Mouse (Mus musculus) ES-CJ7 (cell line): Measurements from ENCODE around the gene Bhlhe40.
A peak's percentile ranks its signal among the peaks of the same experiment; 100 is the strongest.

Source experiments
- DNase-seq: peaks from one replicate; pipeline ENCODE4 v3.0.0; 2011; ENCODE audit warnings: low read depth, low spot score

Gene Bhlhe40

DNA sequence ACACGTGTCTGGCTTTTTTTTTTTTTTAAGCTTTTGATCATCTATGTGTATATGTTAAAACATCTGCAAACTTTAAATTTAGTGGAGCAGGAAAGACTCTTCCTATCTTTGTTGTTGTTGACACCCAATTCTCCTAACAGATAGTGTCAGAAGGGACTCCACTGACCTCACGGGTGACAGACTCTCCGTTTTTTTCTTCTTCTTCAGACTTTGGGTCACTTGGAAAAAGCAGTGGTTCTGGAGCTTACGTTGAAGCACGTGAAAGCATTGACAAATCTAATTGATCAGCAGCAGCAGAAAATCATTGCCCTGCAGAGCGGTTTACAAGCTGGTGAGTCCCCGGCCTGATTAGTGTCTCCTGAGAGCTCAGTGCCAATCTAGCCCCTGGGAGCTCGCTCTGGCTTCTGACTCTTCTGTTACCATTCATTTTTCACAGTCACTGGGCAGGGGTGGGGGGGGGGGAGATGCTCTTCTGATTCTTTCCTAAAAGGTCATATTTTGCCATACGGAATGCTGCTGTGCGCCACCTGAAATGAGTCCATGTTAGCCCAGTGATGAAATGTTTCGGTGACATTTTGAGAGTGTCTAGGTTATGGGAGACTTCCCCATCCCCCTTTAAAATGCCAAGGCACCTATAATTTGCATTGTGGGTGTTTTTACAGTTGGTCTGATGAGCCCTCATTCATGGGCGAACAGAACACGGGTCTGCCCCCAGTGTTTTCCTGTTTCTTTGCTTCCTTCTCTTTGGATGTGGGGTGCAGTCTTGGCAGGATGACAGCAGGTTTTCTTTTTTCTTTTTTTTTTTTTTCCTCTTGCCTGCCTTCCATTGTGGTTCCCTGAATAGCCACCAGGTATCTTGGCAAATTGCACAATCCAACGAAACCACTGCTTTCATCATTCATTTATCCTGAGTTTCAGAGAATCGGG is 2.1 kb downstream of the Bhlhe40 start:
- no peak for DNase-seq

DNA sequence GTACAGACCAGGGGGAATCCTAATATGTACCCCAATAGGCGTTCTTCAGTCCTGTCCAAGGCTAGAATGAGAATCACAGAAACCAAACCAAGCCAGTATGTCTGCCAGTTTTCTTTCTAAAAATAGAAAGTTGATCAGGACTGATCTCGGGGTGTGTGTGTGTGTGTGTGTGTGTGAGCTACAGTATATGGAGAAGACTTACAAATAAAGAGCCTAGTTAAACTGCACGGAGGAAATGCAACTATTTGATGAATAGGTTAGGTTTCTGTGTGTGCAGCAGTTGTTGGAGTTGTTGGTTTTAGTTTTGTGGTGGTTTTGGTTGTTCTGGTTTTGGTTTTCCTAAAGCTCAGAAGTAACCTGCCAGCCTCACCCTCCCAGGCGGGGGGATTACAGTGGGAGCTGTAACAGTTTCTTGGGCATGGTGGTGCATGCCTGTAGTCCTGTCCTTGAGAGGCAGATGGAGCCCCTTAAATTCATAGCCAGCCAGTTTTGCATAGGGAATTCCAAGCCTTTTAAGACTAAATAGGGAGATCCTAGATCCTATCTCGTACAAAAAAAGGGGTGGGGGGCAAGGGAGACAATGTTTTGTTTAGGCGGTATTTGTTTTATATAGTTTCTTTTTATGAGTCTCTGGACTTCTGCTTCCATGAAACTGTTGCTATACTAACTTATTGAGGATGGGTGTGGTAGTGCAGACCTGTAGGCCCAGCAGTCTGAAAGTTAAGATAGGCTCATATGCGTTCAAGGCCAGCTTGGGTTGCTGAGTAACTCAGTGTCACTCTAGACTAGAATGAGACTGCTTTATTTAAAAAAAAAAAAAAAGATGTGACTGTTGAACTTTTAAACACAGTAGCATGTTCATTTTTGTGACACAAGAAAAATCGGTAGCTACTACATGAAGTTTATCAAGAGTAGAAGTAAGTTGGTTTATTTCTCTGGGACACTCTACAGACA is 3.1 kb downstream of the Bhlhe40 start:
- DNase-seq, result no peak

DNA sequence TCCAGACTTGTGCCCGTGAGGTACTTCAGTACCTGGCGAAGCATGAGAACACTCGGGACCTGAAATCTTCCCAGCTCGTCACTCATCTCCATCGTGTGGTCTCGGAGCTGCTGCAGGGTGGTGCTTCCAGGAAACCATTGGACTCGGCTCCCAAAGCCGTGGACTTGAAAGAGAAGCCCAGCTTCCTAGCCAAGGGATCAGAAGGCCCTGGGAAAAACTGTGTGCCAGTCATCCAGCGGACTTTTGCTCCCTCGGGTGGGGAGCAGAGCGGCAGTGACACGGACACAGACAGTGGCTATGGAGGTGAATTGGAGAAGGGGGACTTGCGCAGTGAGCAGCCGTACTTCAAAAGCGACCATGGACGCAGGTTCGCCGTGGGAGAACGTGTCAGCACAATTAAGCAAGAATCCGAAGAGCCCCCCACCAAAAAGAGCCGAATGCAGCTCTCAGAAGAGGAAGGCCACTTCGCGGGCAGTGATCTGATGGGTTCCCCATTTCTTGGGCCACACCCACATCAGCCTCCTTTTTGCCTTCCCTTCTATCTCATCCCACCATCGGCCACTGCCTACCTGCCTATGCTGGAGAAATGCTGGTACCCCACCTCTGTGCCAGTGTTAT is 4.2 kb downstream of the Bhlhe40 start:
- DNase-seq, result no peak

DNA sequence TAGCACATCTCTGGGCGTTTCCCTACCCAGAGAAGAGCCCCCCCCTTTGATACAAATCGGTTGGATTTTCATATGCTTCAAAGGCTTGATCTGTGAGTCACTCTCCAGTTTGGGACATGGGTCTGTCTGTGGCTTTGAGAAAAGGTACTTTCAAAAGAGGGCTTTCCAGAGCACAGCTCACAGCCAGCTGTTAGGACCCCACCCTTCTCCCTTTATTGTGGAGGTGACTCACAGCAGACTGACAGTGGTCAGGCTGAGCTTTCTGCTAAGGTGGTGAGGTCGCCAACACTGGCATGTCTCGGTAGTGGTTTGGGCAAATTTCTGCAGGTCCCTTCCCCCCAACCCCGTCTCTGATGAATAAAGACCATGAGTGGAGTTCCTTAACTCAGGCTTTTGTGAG is 5.2 kb downstream of the Bhlhe40 start:
- DNase-seq, result peak; percentile 29

DNA sequence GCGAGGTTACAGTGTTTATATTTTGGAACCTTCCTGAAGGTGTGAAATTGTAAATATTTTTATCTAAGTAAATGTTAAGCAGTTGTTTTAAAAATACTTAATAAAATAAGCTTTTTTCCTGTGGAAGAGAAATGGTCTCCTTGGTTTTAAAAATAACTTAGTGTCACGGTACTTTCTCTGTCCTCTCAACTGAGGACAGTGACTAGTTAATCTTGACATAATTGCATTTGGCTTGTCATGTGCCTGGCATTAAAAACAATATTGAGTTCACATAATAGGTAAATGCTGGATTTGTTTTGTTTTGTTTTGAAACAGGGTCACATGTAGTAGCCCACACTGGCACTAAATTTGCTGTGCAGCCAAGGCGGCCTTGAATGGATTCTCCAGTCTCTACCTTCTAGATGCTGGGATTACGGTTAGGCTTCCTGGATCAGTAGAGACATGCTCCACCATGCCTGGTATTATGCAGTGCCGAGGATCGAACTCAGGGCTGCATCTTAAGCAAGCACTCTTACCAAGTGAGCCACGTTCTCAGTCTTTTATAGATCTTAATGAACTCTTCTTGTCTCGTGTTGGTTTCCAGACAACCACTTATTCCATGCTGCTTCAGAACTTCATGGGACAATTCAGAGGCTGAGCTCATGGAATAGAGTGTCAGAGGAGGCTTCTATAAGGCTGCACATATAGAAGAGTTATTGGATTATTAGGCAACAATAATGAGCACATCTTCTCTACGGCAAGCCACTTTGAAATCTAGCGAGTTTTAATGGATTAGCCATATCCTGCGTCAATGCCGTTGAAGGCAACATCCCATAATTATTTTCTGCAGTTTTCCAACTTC is 6.4 kb downstream of the Bhlhe40 start:
- DNase-seq, result no peak

DNA sequence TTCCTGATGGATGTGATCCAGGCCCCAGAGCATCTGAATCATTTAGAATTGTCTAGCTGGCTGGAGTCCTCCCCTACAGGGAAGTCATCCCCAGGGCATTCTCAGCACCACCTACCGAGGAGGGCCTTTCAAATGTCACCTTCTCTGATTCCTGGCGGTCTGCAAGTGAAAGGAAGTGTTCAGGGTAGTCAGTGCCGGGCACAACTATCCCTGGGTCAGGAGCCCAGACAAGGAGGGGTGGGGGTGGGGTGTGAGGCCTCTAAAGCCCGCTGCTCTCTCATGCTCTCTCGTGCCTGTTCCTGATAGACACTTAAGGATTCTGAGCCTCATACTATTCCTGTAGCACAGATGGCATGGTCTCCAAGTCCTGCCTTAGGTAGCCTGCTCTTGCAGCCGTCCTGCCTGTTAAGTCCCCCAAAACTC is 7.2 kb downstream of the Bhlhe40 start:
- peak; percentile 92 for DNase-seq

DNA sequence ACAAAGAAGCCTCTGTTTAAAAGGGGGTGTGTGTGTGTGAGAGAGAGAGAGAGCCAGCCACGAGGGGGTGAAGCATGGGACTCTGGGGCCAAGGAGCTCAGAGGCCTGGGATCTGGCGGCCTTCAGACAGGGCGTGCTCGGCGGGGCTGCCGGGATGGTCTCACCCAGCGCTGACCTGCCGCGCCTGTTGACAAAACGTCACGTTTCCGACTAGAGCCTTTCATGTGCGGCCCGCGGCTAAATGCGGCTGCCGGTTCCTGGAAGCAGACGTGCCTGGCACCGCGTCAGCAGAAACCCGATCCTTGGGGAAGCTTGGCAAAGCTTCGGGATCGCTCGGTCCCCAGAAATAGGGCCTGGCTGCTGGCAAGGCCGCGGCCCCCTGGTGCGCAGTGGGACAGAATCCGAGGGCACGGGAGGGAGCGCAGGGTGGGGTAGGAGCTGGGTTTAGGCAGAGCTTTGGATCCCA is 7.9 kb downstream of the Bhlhe40 start:
- DNase-seq, result peak; percentile 74

DNA sequence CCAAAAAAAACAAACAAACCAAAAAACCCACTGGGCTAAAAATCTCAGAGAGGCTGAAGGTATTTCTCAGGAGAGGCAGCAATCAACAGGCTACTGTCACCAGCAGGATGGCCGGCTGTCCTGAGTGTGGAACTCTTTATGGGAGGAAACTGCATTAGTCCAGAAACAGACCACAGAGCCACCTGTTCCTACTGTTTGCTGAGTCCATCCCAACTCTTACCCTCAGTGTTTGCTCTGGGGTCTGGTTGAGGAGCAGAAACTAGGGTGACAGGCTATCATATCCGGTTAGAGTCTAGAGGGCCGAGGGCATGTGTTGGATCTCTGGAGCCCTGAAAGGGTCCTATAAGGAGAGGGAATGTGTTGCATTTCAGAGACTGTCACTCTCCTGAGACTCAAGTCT is 9.8 kb downstream of the Bhlhe40 start:
- no peak for DNase-seq

DNA sequence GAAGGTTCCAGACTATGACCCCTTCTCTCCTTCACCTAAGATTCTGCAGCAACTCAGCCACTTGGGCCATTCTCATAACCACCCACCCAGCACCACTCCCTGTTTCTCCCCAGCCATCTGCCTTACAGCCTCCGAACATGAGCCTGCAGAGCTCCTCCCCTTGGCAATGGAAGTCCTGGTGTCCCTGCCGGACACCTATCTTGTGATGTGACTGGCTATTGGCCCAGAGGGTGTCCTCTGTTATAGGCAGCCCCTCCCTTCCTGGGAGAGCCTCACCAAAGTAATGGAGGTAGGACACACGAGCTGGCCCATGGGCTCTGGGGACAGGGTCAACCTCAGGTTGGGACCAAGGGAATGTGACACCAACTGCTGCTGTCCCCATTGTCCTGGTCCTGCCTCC is 10.4 kb downstream of the Bhlhe40 start:
- DNase-seq, result no peak

DNA sequence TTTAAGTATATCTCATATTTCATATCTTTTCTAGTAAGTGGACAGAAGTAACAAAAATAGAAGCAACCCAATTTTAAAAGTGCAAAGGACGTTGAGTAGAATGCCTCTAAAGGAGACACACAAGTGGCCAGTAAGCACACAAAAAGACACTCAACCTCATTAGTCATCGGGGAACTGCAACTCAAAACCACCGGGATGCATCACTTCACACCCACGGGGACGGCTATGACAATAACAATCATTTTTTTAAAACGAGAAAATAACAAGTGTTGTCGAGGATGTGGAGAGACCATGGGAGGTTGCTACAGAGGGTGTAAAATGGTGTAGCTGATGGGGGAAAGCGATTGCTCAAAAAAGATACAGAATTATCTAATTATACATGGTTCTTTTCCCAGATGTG is 11.7 kb downstream of the Bhlhe40 start:
- DNase-seq, result no peak

DNA sequence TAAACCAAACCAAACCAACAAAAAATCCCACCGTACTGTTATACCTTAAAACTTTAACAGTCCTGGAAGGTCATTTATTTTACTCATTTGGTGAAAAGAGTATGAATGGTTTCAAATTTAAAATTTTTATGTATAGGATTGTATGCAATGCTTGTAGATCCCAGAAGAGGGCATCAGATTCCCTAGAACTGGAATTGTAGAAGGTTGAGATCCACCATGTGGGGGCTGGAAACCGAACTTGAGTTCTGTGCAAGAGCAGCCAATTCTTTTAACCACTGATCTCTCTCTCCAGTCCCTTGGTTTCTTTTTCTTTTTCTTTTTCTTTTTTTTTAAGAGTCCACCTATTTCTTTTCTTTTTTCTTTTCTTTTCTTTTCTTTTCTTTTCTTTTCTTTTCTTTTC is 13.8 kb downstream of the Bhlhe40 start:
- DNase-seq, result peak; percentile 55

DNA sequence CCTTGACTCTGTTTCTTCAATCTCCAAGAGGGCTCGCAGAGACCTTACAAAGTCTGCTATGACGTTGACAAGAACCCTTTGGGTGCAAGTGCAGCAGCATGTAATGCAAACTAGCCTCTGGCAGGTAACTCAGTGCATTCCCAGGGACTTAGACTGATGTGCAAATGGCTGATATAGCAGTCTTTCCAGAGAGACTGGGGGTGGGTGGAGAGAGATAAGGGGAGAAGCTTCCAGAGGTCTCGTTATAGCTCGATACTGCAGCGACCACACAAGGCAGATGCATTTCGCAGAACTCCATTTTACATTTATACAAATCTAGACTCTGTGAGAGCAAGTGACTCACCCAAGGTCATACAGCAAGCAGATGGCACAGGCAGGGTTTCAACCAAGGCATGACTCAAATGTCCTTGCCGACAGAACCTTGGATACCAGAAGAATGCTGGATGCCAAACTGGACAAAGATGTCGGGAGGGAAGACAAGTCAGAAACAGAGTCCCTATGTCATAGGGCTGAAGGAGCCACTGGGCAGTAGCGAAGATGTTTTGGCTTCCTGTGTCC is 16.4 kb downstream of the Bhlhe40 start:
- no peak for DNase-seq

DNA sequence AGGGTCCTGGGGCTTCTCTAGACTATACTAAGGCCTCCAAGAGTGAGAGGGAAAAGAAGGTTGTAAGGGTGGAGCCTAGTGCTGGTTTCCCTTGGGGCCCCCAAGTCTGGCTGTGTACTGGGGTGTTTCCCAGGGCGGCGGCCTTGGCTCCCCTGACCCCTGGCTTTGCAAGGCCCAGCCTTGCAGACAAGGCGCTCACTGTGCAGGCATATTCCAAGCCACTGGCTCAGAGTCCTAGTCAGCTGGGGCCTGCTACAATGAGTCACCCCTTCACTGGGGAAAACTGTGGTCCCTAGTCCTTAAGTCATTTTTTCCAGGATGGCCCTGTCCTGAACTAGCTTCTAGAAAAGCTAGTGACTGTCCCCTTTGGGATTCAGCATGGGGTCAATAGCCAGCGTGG is 17.3 kb downstream of the Bhlhe40 start:
- no peak for DNase-seq

DNA sequence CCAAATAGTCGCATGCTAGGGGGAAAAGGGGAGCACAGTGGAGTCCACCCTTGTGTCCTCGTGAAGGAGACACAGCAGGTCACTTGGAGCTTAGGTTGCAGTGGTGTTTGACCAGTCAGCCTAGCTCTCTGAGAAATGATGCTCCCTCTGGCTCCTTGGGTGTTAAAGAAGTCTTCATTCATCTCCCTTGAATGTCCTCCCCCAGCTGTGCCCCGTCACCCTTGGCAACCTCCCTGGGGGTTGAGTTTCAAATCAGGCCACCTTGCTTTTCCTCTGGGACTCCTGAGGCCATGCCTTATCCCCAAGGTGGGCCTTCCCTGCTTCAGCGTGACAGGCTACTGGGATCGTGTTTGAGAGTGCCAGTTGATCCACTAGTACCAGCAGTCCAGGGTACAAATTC is 17.8 kb downstream of the Bhlhe40 start:
- no peak for DNase-seq

DNA sequence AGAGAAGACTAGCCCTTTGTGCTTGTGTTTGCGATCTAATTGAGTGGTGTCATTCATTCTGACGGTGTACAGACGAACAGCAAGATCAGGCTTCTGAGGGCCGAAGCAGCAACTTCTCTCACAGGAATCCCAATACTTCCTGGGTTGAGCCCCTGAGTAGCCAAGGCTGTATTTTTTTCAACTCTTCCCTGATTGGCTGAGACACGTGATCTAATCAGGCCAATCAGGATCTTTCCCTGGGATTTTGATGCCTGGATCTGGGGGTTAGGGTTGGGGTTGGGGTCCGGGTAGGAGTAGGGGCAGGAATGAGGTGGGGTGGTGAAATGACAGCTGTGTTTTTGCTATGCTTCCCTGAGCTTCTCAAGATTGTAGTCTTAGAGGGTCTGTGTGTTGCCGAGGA is 20.1 kb downstream of the Bhlhe40 start:
- DNase-seq, result no peak

DNA sequence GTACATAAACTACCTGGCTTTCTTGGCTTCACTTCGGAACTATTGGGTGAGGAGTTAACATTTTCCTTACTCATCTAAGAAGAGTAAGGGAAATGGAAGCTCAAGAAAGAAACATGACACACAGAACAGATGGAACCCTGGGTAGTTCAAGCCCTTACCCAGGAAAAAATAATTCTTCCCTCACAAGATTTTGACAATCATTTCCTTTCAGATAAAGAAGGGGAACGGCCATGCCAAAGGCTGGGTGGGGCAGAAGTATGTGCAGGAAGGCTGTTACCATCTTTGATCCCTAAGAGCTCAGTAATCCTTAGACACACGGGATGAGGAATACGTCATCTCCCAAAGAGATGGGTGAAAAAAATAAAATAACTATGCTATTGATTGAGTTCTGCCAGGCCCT is 20.7 kb downstream of the Bhlhe40 start:
- DNase-seq, result no peak

DNA sequence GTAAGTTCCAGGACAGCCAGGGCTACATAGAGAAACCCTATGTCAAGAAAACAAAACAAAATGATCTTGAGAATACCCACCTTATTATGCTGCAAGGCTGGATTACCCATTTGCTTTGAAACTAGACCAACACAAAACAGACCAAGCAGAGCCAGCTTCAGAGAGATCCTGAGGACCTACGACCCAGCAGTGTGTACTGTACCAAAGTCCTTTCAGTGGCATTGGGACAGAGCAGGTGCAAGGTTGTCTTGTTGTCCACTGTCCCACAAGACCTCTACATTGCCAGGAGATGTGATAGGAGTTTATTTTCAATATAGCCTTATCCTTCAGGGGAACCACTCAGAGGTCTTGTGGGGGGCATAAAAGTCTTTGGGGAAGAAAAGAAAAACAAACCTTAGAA is 22.7 kb downstream of the Bhlhe40 start:
- no peak for DNase-seq

DNA sequence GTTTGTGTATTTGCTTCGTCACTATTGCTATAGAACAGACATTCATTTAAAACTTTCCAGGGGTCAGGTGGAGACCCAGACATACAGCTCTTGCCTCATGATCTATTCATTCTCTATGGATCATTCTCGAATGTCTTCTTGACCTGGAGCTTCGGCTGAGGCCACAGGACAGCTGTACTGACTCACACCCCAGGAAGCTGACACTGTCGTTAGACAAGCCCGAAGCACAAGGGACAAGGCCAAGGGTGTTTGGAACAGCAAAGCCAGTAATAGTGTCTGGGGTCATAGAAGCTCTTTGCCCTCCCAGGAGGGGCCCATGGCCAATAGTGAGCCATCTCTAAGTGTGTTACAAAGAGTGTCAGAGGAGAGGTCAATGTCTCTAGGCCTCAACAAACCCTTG is 24.0 kb downstream of the Bhlhe40 start:
- DNase-seq, result no peak

DNA sequence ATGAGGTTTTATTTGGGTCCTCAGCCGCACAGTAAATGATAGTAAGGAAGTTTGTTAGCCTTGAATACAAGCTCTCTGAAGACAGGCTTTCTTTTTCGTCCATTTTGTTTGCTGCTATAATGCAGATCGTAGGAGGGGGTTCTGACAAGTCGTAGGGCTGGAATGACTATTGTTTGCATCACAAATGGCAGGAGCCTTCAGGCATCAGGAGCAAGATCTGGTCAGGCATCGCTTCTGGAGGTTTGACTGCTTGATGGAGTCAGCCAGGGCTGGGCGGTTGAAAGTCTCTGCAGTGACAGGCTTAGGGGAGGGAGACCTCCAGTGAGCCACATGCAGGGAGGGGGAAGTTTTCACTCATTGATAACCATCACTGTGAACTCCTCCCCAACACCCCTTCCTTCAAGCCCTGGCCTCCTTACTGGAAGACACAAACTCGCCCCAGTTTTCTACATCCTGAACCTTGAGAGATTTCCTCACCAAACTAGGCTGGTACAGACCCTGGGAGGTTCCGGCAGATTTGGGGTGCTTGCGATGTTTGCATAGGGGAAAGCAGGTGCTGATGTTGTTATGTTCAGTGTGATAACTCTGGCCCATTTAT is 25.4 kb downstream of the Bhlhe40 start:
- DNase-seq, result peak; percentile 85

DNA sequence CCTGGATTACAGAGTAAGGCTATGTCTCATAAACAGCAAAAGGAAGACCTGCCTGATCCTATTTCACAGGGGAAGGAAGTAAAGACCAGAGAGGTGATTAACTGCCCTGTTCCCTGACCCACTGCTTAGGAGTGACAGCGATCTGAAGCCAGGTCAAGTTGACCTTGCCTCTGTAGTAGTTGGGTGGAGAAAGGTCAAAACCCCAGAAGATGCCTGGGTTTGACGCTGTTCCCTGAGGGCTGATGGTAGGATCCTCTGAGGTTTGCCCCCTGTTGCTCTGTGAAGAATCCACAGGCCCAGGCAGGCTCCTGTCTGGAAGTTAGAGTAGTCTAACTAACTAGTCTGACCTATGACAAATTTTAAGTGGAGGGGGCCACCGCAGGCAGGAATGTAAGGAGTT is 26.5 kb downstream of the Bhlhe40 start:
- DNase-seq, result peak; percentile 72
